Mouse (Mus musculus): ENCODE data around the gene Pcyox1. TPM values are rescaled to one million over a fixed set of nuclear protein-coding genes. Genes with fewer than 3 reads are reported as not detected.
A peak's percentile ranks its signal among the peaks of the same experiment; 100 is the strongest.

The Pcyox1 gene
- polyA plus RNA-seq, 1 experiment from 2014 or later, result 83.5 TPM

- 55% methylated on average over 2 of the region's 2 CpGs for WGBS
Observed at GRCm38 (mm10) chr6:86366853-86367249, 30.1 kb downstream of the Pcyox1 start.

GRCm38 (mm10) chr6:86366125-86366852 lies 30.7 kb downstream of the Pcyox1 start:
- H3K36me3 ChIP-seq (ENCODE audit: insufficient read depth), result peaks cover 16% of the 10 kb centered on the region
- H3K4me1 ChIP-seq (ENCODE audit: insufficient read depth), result 0 out of 2 replicates have a peak, but pooled peaks cover 5% of the 10 kb centered on the region
- 0 out of 2 replicates have a peak, but pooled peaks have one; percentile 2 for ATAC-seq (ENCODE audit: insufficient read depth)
- peak; percentile 55 for DNase-seq
- TF ChIP-seq CTCF (IDR thresholded peaks at IDR 0.05; ENCODE audit: low read depth), result no peak
- H3K27ac ChIP-seq (ENCODE audit: low read depth), result peak overlapping the region; percentile 84
- H3K9ac ChIP-seq, result peak overlapping the region; percentile 82
- H3K4me2 ChIP-seq, result peak overlapping the region; percentile 87
- 36% methylated on average over 25 of the region's 25 CpGs for WGBS
- H3K4me3 ChIP-seq (ENCODE audit: low read depth, low read length), result peak overlapping the region; percentile 71
- H3K27me3 ChIP-seq (ENCODE audit: insufficient read depth, low read length), result no peaks in the 10 kb centered on the region
- H3K9me3 ChIP-seq (ENCODE audit: low read depth, low read length), result no peaks in the 10 kb centered on the region

More at GRCm38 (mm10) chr6:86366853-86367249, 30.1 kb downstream of the Pcyox1 start:
- Histone ChIP-seq H3K4me2 (peak overlapping the region; percentile 87), H3K4me1 (ENCODE audit: insufficient read depth) (0 out of 2 replicates have a peak, but pooled peaks cover 5% of the 10 kb centered on the region), H3K9ac (peak overlapping the region; percentile 82), H3K27ac (ENCODE audit: low read depth) (no peak overlapping the region), H3K36me3 (ENCODE audit: insufficient read depth) (peaks cover 16% of the 10 kb centered on the region), H3K27me3 (ENCODE audit: insufficient read depth, low read length) (no peaks in the 10 kb centered on the region), H3K9me3 (ENCODE audit: low read depth, low read length) (no peaks in the 10 kb centered on the region), H3K4me3 (ENCODE audit: low read depth, low read length) (peak overlapping the region; percentile 71)
- no peak for TF ChIP-seq CTCF (IDR thresholded peaks at IDR 0.05; ENCODE audit: low read depth)
- no peak for DNase-seq
- ATAC-seq (ENCODE audit: insufficient read depth), result no peak

GRCm38 (mm10) chr6:86365371-86366124 lies 31.4 kb downstream of the Pcyox1 start, which contains the start of gene Fam136a:
TSS of gene Fam136a (plus strand) at chr6:86365646.
- DNase-seq (peak; percentile 99), ATAC-seq (ENCODE audit: insufficient read depth) (peak; percentile 96)
- WGBS, result under 1% methylated on average over 74 of the region's 76 CpGs
- peak; percentile 96 for TF ChIP-seq CTCF (IDR thresholded peaks at IDR 0.05; ENCODE audit: low read depth)
- Histone ChIP-seq H3K27ac (ENCODE audit: low read depth) (peak within 1 kb of the TSS; percentile 84), H3K27me3 (ENCODE audit: insufficient read depth, low read length) (no peaks in the 10 kb centered on the region), H3K9ac (peak within 1 kb of the TSS; percentile 82), H3K4me2 (peak within 1 kb of the TSS; percentile 87), H3K36me3 (ENCODE audit: insufficient read depth) (peaks cover 16% of the 10 kb centered on the region), H3K9me3 (ENCODE audit: low read depth, low read length) (no peaks in the 10 kb centered on the region), H3K4me1 (ENCODE audit: insufficient read depth) (0 out of 2 replicates have a peak, but pooled peaks cover 5% of the 10 kb centered on the region), H3K4me3 (ENCODE audit: low read depth, low read length) (peak within 1 kb of the TSS; percentile 71)

- H3K27ac ChIP-seq (ENCODE audit: low read depth), result no peak overlapping the region
- H3K9me3 ChIP-seq (ENCODE audit: low read depth, low read length), result no peaks in the 10 kb centered on the region
- 0 out of 2 replicates have a peak, but pooled peaks cover 5% of the 10 kb centered on the region for H3K4me1 ChIP-seq (ENCODE audit: insufficient read depth)
- under 1% methylated on average over 17 of the region's 17 CpGs for WGBS
- peak overlapping the region; percentile 54 for H3K9ac ChIP-seq
- ATAC-seq (ENCODE audit: insufficient read depth) (peak; percentile 54), DNase-seq (peak; percentile 94)
- peak overlapping the region; percentile 71 for H3K4me3 ChIP-seq (ENCODE audit: low read depth, low read length)
- H3K36me3 ChIP-seq (ENCODE audit: insufficient read depth), result peaks cover 16% of the 10 kb centered on the region
- H3K4me2 ChIP-seq, result peak overlapping the region; percentile 87
- TF ChIP-seq CTCF (IDR thresholded peaks at IDR 0.05; ENCODE audit: low read depth), result peak; percentile 96
- no peaks in the 10 kb centered on the region for H3K27me3 ChIP-seq (ENCODE audit: insufficient read depth, low read length)
Observed at GRCm38 (mm10) chr6:86364442-86365141, 32.4 kb downstream of the Pcyox1 start.

- ATAC-seq (ENCODE audit: insufficient read depth) (no peak), DNase-seq (no peak)
- TF ChIP-seq CTCF (IDR thresholded peaks at IDR 0.05; ENCODE audit: low read depth), result peak; percentile 38; the same call in 1 of the 2 replicates
- no peak overlapping the region for H3K9ac ChIP-seq
- H3K27ac ChIP-seq (ENCODE audit: low read depth), result no peak overlapping the region
- no peak overlapping the region for H3K4me2 ChIP-seq
- no peaks in the 10 kb centered on the region for H3K36me3 ChIP-seq (ENCODE audit: insufficient read depth)
- no peak overlapping the region for H3K4me3 ChIP-seq (ENCODE audit: low read depth, low read length)
- no peaks in the 10 kb centered on the region for H3K9me3 ChIP-seq (ENCODE audit: low read depth, low read length)
- 82% methylated on average over 7 of the region's 7 CpGs for WGBS
- 0 out of 2 replicates have a peak, but pooled peaks cover under 1% of the 10 kb centered on the region for H3K4me1 ChIP-seq (ENCODE audit: insufficient read depth)
- no peaks in the 10 kb centered on the region for H3K27me3 ChIP-seq (ENCODE audit: insufficient read depth, low read length)
Observed at GRCm38 (mm10) chr6:86361373-86361772, 35.6 kb downstream of the Pcyox1 start.

GRCm38 (mm10) chr6:86360691-86361090 lies 36.3 kb downstream of the Pcyox1 start:
- H3K4me2 ChIP-seq, result no peak overlapping the region
- no peaks in the 10 kb centered on the region for H3K36me3 ChIP-seq (ENCODE audit: insufficient read depth)
- no peak overlapping the region for H3K27ac ChIP-seq (ENCODE audit: low read depth)
- H3K4me3 ChIP-seq (ENCODE audit: low read depth, low read length), result no peak overlapping the region
- DNase-seq (no peak), ATAC-seq (ENCODE audit: insufficient read depth) (no peak)
- WGBS, result 57% methylated on average over 7 of the region's 7 CpGs
- no peak for TF ChIP-seq CTCF (IDR thresholded peaks at IDR 0.05; ENCODE audit: low read depth)
- H3K9me3 ChIP-seq (ENCODE audit: low read depth, low read length), result no peaks in the 10 kb centered on the region
- H3K4me1 ChIP-seq (ENCODE audit: insufficient read depth), result no peaks in the 10 kb centered on the region
- H3K9ac ChIP-seq, result no peak overlapping the region
- no peaks in the 10 kb centered on the region for H3K27me3 ChIP-seq (ENCODE audit: insufficient read depth, low read length)

All from lung, embryonic 14.5 days (tissue).